Mouse (Mus musculus) lung, adult 2 months (tissue): ENCODE data around the gene Slc22a14. TPM values are rescaled to one million over a fixed set of nuclear protein-coding genes. Genes with fewer than 3 reads are reported as not detected.
A peak's percentile ranks its signal among the peaks of the same experiment; 100 is the strongest.

Source experiments
- DNase-seq: peaks from one replicate; pipeline ENCODE4 v3.0.0; 2022
- H3K4me1 ChIP-seq: fragments of 200-500 bp; 2 replicates; pipeline ENCODE4 v1.6.1; 2011; ENCODE audit warnings: low read length; ENCODE audit not compliant: control insufficient read depth, insufficient read depth
- H3K4me3 ChIP-seq: fragments of 200-500 bp; replicated peaks from 2 replicates; pipeline ENCODE3; 2011; ENCODE audit warnings: low read depth, mild to moderate bottlenecking, control low read depth, low read length; ENCODE audit errors: extremely low read depth
- CTCF ChIP-seq: fragments of 200-500 bp; IDR thresholded peaks from 2 replicates; pipeline ENCODE4 v1.5.1; 2011; ENCODE audit warnings: mild to moderate bottlenecking, low read length, control low read depth; ENCODE audit not compliant: insufficient read depth
- POLR2A ChIP-seq: fragments of 200-500 bp; IDR thresholded peaks from 2 replicates; pipeline ENCODE4 v1.6.1; 2011; ENCODE audit warnings: low read depth, mild to moderate bottlenecking, control low read depth, low read length, borderline replicate concordance; ENCODE audit errors: extremely low read depth
- WGBS: fragments of 180-500 bp; shearing (Covaris S2); methylation state at CpG from one replicate; pipeline ENCODE4 v1.1.7; 2018; 5-methylcytosine and 5-hydroxymethylcytosine counted together
- polyA plus RNA-seq: library from polyadenylated mRNA; depleted of rRNA; stranded (reverse); fragments of >200 nt; gene quantifications from 2 replicates; pipeline ENCODE4 v1.2.3, GENCODE M21; 2012

The Slc22a14 gene
- polyA plus RNA-seq, 1 experiment = 0.99 TPM

DNA sequence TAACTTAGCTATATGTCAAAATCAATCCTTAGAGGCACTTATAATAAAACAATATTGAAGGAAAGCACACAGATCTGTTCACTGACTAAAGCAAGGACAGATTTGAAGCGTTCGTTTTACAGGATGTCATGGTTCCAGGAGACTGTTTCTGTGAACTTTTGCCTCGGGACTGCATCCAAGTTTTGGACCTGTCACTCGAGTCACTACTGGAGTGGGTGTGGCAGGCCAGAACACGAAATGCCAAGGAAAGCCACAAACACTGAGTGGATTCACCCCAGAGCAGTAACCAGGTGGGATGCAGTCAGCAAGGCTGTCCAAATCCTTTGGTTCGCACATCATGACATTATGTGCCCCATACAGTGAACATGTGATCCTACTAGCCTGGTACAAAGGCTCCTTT is 150.8 kb downstream of the Slc22a14 start:
- DNase-seq = no peak
- WGBS = 78% methylated on average over 6 of the region's 6 CpGs
- H3K4me1 ChIP-seq = no peaks in the 10 kb centered on the region
- H3K4me3 ChIP-seq = no peak overlapping the region
- TF ChIP-seq CTCF (no peak), POLR2A (no peak)

DNA sequence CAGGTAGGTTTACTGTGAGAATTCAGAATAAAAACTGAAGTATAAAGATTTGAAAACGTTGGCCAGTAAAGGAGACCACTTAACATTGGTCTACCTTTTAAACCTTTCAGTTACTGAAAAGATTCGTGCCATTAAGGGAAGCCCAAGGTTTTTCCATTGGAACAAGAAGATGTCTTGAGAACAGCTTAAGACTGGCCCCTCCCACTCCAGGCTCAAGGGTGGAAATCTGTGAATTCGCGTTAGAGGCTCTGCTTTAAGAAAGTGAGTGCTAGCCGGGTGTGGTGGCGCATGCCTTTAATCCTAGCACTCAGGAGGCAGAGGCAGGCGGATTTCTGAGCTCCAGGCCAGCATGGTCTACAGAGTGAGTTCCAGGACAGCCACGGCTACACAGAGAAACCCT is 152.4 kb downstream of the Slc22a14 start:
- 78% methylated on average over 8 of the region's 8 CpGs for WGBS
- no peak for TF ChIP-seq POLR2A
- no peak for TF ChIP-seq CTCF
- no peak for DNase-seq
- H3K4me3 ChIP-seq = no peak overlapping the region
- no peaks in the 10 kb centered on the region for H3K4me1 ChIP-seq

DNA sequence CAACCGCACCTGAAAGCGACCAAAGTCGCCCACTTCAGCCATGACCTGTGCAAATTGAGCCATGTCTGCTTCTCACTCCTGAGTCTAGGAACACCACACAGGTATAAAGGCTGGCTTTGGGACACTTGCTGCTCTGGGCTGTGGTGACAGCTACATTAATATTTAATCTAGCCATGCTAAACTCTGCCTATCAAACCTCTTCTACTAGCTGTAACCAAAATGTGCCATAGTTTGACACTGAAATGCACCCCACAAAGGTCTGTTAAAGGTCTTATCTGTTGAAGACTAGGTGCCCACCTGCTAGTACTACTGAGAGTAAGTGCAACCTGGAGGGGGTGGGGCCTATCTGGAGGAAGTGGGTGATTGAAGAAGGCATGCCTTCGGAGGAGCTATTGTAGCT is 156.4 kb downstream of the Slc22a14 start, which contains the start of gene Slc22a13:
Gene Slc22a13, minus strand, starts transcription at position 101 of the 400 bp plus-strand sequence.
- 91% methylated on average over 4 of the region's 4 CpGs for WGBS
- DNase-seq = no peak
- TF ChIP-seq POLR2A = no peak
- TF ChIP-seq CTCF = no peak
- Histone ChIP-seq H3K4me3 (no peak within 1 kb of the TSS), H3K4me1 (no peaks in the 10 kb centered on the region)

DNA sequence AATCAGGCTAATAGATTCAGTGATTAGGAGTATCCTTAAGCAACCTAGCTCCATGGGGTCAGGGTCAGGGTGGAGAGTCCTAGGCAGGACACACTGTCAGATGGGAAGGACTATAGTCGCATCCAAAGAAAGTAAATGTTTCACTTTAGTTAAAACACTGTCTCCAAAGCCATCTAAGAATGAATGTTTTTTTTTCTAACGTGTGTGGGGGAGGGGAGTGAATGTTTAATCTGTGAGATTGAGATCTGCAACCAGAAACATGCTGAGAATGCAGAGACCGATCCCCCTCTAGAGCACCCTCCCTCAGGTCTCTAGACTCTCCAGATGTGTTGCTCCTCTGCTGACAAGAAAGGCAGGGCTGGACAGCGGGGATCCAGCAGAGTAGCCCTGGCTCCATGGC is 158.2 kb downstream of the Slc22a14 start:
- TF ChIP-seq CTCF (no peak), POLR2A (no peak)
- no peak for DNase-seq
- H3K4me1 ChIP-seq = no peaks in the 10 kb centered on the region
- 59% methylated on average over 4 of the region's 4 CpGs for WGBS
- no peak overlapping the region for H3K4me3 ChIP-seq

DNA sequence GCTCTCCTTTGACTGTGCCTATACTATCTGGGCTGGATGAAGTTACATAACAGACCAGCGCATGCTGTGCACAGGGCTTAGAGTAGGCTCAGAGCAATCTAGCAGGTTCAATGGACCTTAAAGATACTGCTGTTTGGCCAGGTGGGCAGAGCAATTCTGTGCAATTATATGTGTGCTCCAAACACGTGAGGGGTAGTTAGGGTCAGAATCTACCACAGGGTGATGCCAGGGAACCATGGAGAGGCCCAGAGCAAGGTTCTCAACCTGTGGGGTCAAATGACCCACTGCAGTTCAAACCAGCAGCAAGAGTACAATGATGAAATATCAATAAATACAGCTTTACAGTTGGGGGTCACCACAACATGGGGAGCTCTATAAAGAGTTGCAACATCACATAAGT is 158.7 kb downstream of the Slc22a14 start:
- DNase-seq = no peak
- 81% methylated on average over 2 of the region's 2 CpGs for WGBS
- TF ChIP-seq CTCF (no peak), POLR2A (no peak)
- no peaks in the 10 kb centered on the region for H3K4me1 ChIP-seq
- H3K4me3 ChIP-seq = no peak overlapping the region

DNA sequence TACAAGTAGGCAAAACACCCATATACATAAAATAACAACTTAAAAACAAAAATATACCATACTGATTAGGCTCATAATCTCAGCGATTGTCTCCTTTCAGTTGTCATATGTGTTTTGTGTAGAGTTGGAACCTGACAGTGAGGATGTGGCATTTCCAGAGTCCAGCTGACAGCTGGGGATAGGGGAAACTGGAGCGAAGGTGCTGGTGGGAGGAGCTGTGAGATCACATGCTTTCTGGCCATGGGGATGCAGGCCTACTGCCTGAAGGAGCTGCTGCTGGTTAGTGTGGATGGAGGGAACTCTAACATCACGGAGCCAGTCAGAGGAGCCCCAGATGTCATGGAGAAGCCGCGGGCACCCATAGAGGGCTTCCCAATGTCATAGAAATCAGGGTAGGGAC is 159.6 kb downstream of the Slc22a14 start:
- DNase-seq = no peak
- TF ChIP-seq POLR2A (no peak), CTCF (no peak)
- 87% methylated on average over 5 of the region's 5 CpGs for WGBS
- Histone ChIP-seq H3K4me3 (no peak overlapping the region), H3K4me1 (no peaks in the 10 kb centered on the region)

DNA sequence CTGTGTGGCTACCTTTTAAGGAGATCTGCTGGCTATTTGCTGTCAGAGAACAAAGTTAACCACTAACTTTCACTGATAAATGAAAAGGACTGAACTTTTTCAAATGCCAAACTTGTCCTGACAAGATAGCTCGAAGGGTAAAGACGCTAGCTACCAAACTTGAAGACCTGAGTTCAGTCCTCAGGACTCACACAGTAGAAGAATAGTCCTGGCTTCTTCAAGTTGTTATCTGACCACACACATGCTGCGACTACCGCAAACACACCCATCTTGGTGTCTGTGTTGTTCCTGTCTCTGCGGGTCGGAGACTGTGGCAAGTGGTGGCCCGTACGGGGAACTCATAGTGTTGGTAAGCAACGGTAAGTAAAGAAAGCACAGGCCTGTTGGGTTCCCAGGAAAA is 161.7 kb downstream of the Slc22a14 start:
- Histone ChIP-seq H3K4me1 (no peaks in the 10 kb centered on the region), H3K4me3 (no peak overlapping the region)
- DNase-seq = no peak
- WGBS = 95% methylated on average over 9 of the region's 9 CpGs
- no peak for TF ChIP-seq POLR2A
- no peak for TF ChIP-seq CTCF

DNA sequence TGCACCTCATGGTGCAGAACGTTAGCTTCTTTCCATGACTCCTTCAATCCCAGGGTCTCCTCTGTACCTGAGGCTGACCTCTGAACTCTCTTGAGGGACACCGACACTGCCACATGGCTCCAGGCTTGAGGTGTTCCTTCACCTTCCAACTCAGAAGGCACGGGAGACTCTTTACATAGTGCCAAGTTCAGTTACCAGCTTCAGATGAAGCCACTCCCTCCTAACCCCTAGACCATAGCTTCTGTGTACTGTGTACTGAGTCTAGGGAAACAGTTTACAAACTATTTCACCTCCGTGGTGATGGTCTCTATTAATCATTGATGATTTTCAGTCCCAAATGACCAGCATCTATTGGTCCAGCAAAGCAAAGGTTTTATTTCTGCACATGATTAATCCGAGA is 163.7 kb downstream of the Slc22a14 start:
- no peaks in the 10 kb centered on the region for H3K4me1 ChIP-seq
- H3K4me3 ChIP-seq = no peak overlapping the region
- no peak for TF ChIP-seq CTCF
- TF ChIP-seq POLR2A = no peak
- no peak for DNase-seq
- WGBS = 80% methylated on average over 5 of the region's 5 CpGs

DNA sequence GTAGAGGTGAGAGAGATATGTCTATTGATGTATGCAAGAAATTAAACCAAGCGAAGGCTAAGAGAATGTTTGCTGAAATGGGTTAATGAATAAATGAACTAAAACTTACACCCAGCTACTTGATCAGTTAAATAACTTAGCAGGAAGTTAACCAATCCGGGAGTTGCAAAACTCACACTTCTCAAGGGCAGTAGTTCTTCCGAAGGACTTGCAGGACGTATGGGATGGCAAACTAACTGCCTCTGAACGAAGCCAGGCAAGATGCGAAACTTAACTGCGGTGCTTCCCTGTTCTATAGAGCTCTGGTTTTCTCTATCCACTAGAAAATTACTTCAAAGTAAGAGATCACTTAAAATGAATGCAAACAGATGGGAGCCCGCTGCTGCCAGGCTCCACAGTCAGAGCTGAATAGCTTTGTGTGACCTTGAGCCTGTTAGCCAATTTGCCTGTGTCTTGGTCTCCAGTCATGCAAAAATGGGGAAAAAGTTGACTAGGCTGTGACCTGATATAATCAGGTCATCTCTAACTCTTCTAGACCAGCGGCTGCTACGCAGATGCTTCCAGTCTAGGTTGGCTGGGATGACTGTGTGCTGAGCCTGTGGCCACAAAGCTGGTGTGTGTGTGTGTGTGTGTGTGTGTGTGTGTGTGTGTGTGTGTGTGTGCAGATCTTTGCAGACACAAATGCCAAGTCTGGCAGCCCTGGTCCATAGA is 166.0 kb downstream of the Slc22a14 start:
- 59% methylated on average over 10 of the region's 10 CpGs for WGBS
- DNase-seq = no peak
- no peak overlapping the region for H3K4me3 ChIP-seq
- no peaks in the 10 kb centered on the region for H3K4me1 ChIP-seq
- TF ChIP-seq CTCF = no peak

DNA sequence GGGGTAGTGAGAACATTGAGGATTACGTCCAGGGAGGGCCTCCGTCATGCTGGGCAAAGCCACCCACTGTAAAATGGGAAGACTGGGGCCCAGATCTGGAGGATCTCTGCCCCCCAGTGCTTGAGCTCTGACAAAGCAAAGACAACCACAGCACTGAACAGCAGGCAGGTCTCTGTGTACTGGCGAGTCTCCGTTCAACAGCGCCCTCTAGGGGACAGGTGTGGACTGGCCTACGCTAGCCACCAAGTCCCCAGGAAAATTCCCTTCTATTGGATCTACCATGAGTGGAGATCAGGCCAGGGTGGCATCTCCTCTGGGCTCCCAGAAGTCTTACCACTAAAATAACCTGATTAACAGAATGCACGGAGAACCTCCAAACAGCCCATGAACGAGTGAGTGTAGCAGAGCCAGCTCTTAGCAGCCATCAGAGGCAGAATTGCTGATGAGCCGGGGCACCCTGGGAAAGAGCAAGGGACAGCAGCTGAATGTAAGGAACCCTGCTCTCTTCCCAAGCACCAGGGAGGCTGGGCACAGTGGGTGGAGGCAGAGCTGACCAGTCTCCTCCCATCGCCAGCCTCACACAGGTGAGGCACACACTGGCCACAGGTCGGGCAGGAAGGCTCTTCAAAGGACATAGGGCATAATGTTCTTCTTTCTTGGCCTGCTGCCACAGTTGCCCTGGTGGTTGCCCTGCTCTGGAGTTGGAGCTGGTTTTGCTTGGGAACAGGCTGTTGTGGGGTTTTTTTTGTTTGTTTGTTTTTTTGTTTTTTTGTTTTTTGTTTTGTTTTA is 173.0 kb downstream of the Slc22a14 start:
- peak; percentile 57 for DNase-seq
- TF ChIP-seq CTCF (peak; percentile 81), POLR2A (no peak)
- H3K4me1 ChIP-seq = no peaks in the 10 kb centered on the region
- no peak overlapping the region for H3K4me3 ChIP-seq
- 36% methylated on average over 11 of the region's 11 CpGs for WGBS
